Mouse (Mus musculus): ENCODE data around the gene Hsd17b13.

- TF ChIP-seq POLR2A (IDR thresholded peaks at IDR 0.05; ENCODE audit: borderline replicate concordance, low read depth, low read length) = no peak
- no peak for TF ChIP-seq CTCF (IDR thresholded peaks at IDR 0.05; ENCODE audit: low read depth, low read length)
Measured at GRCm38 (mm10) chr5:104007801-104008200, 30.6 kb upstream of the Hsd17b13 start.
